Mouse (Mus musculus) forebrain, embryonic 16.5 days (tissue): ENCODE data around the gene Sp3. TPM values are rescaled to one million over a fixed set of nuclear protein-coding genes. Genes with fewer than 3 reads are reported as not detected.
"Not testable (repeated sequence)": the region's sequence is repeated elsewhere in the genome, so short reads cannot be mapped to it uniquely, and the experiment has no call there.

ENCODE experiments used
- ATAC-seq: fragments of 200-750 bp; cut with Nextera tagmentation; 2 replicates; pipeline ENCODE4 v1.8.0; 2017; ENCODE audit warnings: mild to moderate bottlenecking, moderate library complexity
- H3K27ac ChIP-seq: fragments of 300-500 bp; sonication (generic); 2 replicates; pipeline ENCODE4 v1.5.1; 2014; ENCODE audit warnings: low read length, control low read depth
- H3K27me3 ChIP-seq: fragments of 300-500 bp; sonication (generic); replicated peaks from 2 replicates; pipeline ENCODE4 v1.6.1; 2014; ENCODE audit warnings: low read length; ENCODE audit not compliant: control insufficient read depth, insufficient read depth
- H3K36me3 ChIP-seq: fragments of 300-500 bp; sonication (generic); 2 replicates; pipeline ENCODE4 v1.6.1; 2014; ENCODE audit not compliant: control insufficient read depth, insufficient read depth
- H3K4me1 ChIP-seq: fragments of 300-500 bp; sonication (generic); replicated peaks from 2 replicates; pipeline ENCODE4 v1.6.1; 2014; ENCODE audit warnings: low read length; ENCODE audit not compliant: control insufficient read depth, insufficient read depth
- H3K4me2 ChIP-seq: fragments of 300-500 bp; sonication (generic); 2 replicates; pipeline ENCODE4 v1.6.1; 2014; ENCODE audit warnings: mild to moderate bottlenecking, low read length, control low read depth
- H3K4me3 ChIP-seq: fragments of 300-500 bp; sonication (generic); replicated peaks from 2 replicates; pipeline ENCODE4 v1.5.1; 2014; ENCODE audit warnings: mild to moderate bottlenecking, low read length, control low read depth
- H3K9ac ChIP-seq: fragments of 300-500 bp; sonication (generic); replicated peaks from 2 replicates; pipeline ENCODE4 v1.6.1; 2014; ENCODE audit warnings: low read depth, low read length, control low read depth
- H3K9me3 ChIP-seq: fragments of 300-500 bp; sonication (generic); 2 replicates; pipeline ENCODE4 v1.6.1; 2016; ENCODE audit warnings: low read length; ENCODE audit not compliant: control insufficient read depth
- WGBS: fragments of 180-500 bp; shearing (Covaris S2); extraction: QIAGEN DNeasy Blood & Tissue Kit; methylation state at CpG from one replicate; pipeline ENCODE4 v1.1.7; 2014; 5-methylcytosine and 5-hydroxymethylcytosine counted together
- polyA plus RNA-seq: library from polyadenylated mRNA; unstranded; fragments of >200 nt; fragmentation: Nextera tagmentation; extraction: Ambion mirVana; gene quantifications from 2 replicates; pipeline ENCODE4 v1.2.1, GENCODE M21; 2015

Gene Sp3
- polyA plus RNA-seq, 1 experiment from 2014 or later = 51.6 TPM

GRCm38 (mm10) chr2:72912708-72913457 is 67.4 kb downstream of the Sp3 start:
- peak overlapping the region; percentile 20 for H3K27ac ChIP-seq
- WGBS = 47% methylated on average over 11 of the region's 11 CpGs
- peak; percentile 78 for ATAC-seq

GRCm38 (mm10) chr2:72911527-72911926 is 68.7 kb downstream of the Sp3 start:
- 89% methylated on average over 9 of the region's 9 CpGs for whole genome bisulfite sequencing
- Histone ChIP-seq H3K9me3 (no peaks in the 10 kb centered on the region), H3K4me2 (no peak overlapping the region), H3K27me3 (no peaks in the 10 kb centered on the region), H3K9ac (no peak overlapping the region), H3K27ac (no peak overlapping the region), H3K4me1 (peaks cover 17% of the 10 kb centered on the region), H3K4me3 (no peak overlapping the region), H3K36me3 (no peaks in the 10 kb centered on the region)
- ATAC-seq = no peak

More at GRCm38 (mm10) chr2:72912708-72913457, 67.4 kb downstream of the Sp3 start:
- H3K27me3 ChIP-seq = no peaks in the 10 kb centered on the region
- no peak overlapping the region for H3K4me3 ChIP-seq
- H3K36me3 ChIP-seq = no peaks in the 10 kb centered on the region
- H3K9ac ChIP-seq = no peak overlapping the region
- peaks cover 14% of the 10 kb centered on the region for H3K4me1 ChIP-seq
- no peak overlapping the region for H3K4me2 ChIP-seq
- H3K9me3 ChIP-seq = no peaks in the 10 kb centered on the region

GRCm38 (mm10) chr2:72909046-72909445 is 71.2 kb downstream of the Sp3 start:
- no peak overlapping the region for H3K27ac ChIP-seq
- H3K4me1 ChIP-seq = peaks cover 17% of the 10 kb centered on the region
- no peak overlapping the region for H3K9ac ChIP-seq
- no peak for ATAC-seq
- H3K4me2 ChIP-seq = no peak overlapping the region
- H3K36me3 ChIP-seq = no peaks in the 10 kb centered on the region
- no peak overlapping the region for H3K4me3 ChIP-seq
- WGBS = 74% methylated on average over 4 of the region's 4 CpGs
- no peaks in the 10 kb centered on the region for H3K9me3 ChIP-seq
- no peaks in the 10 kb centered on the region for H3K27me3 ChIP-seq

GRCm38 (mm10) chr2:72908191-72908910 is 71.9 kb downstream of the Sp3 start:
- ATAC-seq = no peak
- H3K4me2 ChIP-seq = no peak overlapping the region
- no peaks in the 10 kb centered on the region for H3K9me3 ChIP-seq
- peaks cover 15% of the 10 kb centered on the region for H3K4me1 ChIP-seq
- H3K27ac ChIP-seq = no peak overlapping the region
- H3K36me3 ChIP-seq = no peaks in the 10 kb centered on the region
- H3K27me3 ChIP-seq = no peaks in the 10 kb centered on the region
- WGBS = 88% methylated on average over 20 of the region's 20 CpGs
- no peak overlapping the region for H3K4me3 ChIP-seq
- H3K9ac ChIP-seq = no peak overlapping the region

- Histone ChIP-seq H3K9ac (no peak overlapping the region), H3K4me2 (no peak overlapping the region), H3K27ac (no peak overlapping the region), H3K27me3 (no peaks in the 10 kb centered on the region), H3K4me1 (0 out of 2 replicates have a peak, but pooled peaks cover 4% of the 10 kb centered on the region), H3K4me3 (no peak overlapping the region), H3K9me3 (no peaks in the 10 kb centered on the region), H3K36me3 (no peaks in the 10 kb centered on the region)
- no peak for ATAC-seq
- WGBS = 41% methylated on average over 8 of the region's 8 CpGs
These were observed 73.5 kb downstream of the Sp3 start for GRCm38 (mm10) chr2:72906745-72907144.

- H3K36me3 ChIP-seq, H3K9ac ChIP-seq, H3K4me3 ChIP-seq, H3K27me3 ChIP-seq, H3K4me1 ChIP-seq, H3K27ac ChIP-seq, H3K9me3 ChIP-seq, ATAC-seq, H3K4me2 ChIP-seq: not testable (repeated sequence)
- WGBS = 91% methylated on average over 16 of the region's 16 CpGs
These were observed 77.2 kb downstream of the Sp3 start for GRCm38 (mm10) chr2:72902816-72903680.

- Histone ChIP-seq H3K9me3 (0 out of 2 replicates have a peak, but pooled peaks cover 3% of the 10 kb centered on the region), H3K27ac (no peak overlapping the region), H3K4me2 (no peak overlapping the region), H3K4me3 (no peak overlapping the region), H3K36me3 (no peaks in the 10 kb centered on the region), H3K4me1 (no peaks in the 10 kb centered on the region), H3K9ac (no peak overlapping the region), H3K27me3 (no peaks in the 10 kb centered on the region)
- no peak for ATAC-seq
- WGBS = 98% methylated on average over 2 of the region's 2 CpGs
These were observed 81.4 kb downstream of the Sp3 start for GRCm38 (mm10) chr2:72898782-72899305.

GRCm38 (mm10) chr2:72898094-72898781 is 82.0 kb downstream of the Sp3 start:
- H3K36me3 ChIP-seq = no peaks in the 10 kb centered on the region
- 70% methylated on average over 3 of the region's 3 CpGs for WGBS
- no peaks in the 10 kb centered on the region for H3K4me1 ChIP-seq
- no peaks in the 10 kb centered on the region for H3K27me3 ChIP-seq
- H3K9me3 ChIP-seq = 0 out of 2 replicates have a peak, but pooled peaks cover 3% of the 10 kb centered on the region
- no peak overlapping the region for H3K9ac ChIP-seq
- no peak overlapping the region for H3K4me3 ChIP-seq
- no peak for ATAC-seq
- H3K4me2 ChIP-seq = no peak overlapping the region
- no peak overlapping the region for H3K27ac ChIP-seq
